30 mouse cellular contexts compared by ENCODE assay signal in the genomic region with DNA sequence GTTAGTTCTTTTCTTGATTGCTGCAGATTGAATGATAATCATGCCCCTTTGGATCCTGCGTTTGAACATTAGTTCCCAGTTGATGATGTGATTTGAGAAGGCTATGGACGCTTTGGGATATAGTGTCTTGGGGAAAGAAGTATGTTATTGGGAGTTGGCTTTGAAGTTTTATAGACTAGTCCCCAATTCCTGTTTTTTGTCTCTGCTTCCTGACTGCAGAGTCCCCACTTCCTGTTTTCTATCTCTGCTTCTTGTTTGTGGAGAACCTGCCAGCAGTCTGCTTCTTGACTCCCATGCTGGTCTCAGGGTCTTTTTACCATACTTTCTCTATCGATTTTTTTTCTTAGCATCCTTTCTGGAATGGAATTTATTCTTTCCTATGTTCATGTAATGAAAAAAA. TPM values are rescaled to one million over a fixed set of nuclear protein-coding genes. Genes with fewer than 3 reads are reported as not detected.
DNase-seq lines count a peak whose midpoint lies in the region; ATAC-seq and TF ChIP-seq lines count a peak whose summit lies in the region.
"Had no signal": no experiment of that assay in that cellular context is flagged by ENCODE, and none has a peak within 500 bp of the region (broad histone marks: within the 10 kb centered on the region; RNA-seq: fewer than 3 reads in every experiment).

No protein-coding gene starts in this region.

- TF ChIP-seq POLR2A in MEL (IDR thresholded peaks at IDR 0.05; ENCODE audit: control insufficient read depth in 1 of 2, insufficient read depth in 1 of 2, low read depth in 1 of 2, low read length in 2 of 2, poor library complexity in 1 of 2): no peak

- no peak for TF ChIP-seq EP300 in MEL (IDR thresholded peaks at IDR 0.05; ENCODE audit: low read depth in 1 of 2, low read length in 2 of 2)

- no peak for TF ChIP-seq CTCF in MEL (IDR thresholded peaks at IDR 0.05 in 2 of 3, conservative IDR thresholded peaks at IDR 0.05 in 1 of 3; ENCODE audit: control insufficient read depth in 1 of 3, insufficient read depth in 1 of 3, low read depth in 2 of 3, low read length in 3 of 3, poor library complexity in 1 of 3, severe bottlenecking in 1 of 3)

- no peaks in the 10 kb centered on the region for H3K9me3 ChIP-seq in MEL (replicated peaks; ENCODE audit: insufficient read depth, low read length)
- H3K9me3 ChIP-seq: embryonic facial prominence, embryonic 12.5 days; embryonic facial prominence, embryonic 15.5 days had no signal

- peak; percentile 100 for ATAC-seq in granulocyte monocyte progenitor cell, adult 5-6 weeks (replicated peaks; ENCODE audit: poor library complexity, severe bottlenecking)
- peak; percentile 96 for ATAC-seq in megakaryocyte progenitor cell, adult 5-6 weeks (replicated peaks; ENCODE audit: poor library complexity)
- ATAC-seq: forebrain, embryonic 14.5 days; forebrain, postnatal 0 days; hindbrain, postnatal 0 days; inflammation-experienced regulatory T-cells, adult 6 months; intestine, embryonic 16.5 days had no signal

- H3K4me1 ChIP-seq in MEL (ENCODE audit: control insufficient read depth in 1 of 2, insufficient read depth in 2 of 2, low read length in 2 of 2): no peaks in the 10 kb centered on the region
- H3K4me1 ChIP-seq: embryonic facial prominence, embryonic 12.5 days; embryonic facial prominence, embryonic 15.5 days had no signal

- no peaks in the 10 kb centered on the region for H3K36me3 ChIP-seq in MEL (ENCODE audit: control insufficient read depth in 1 of 2, insufficient read depth in 2 of 2, low read length in 2 of 2)
- no peaks in the 10 kb centered on the region for H3K36me3 ChIP-seq in splenic B cell, adult 2 months (ENCODE audit: control insufficient read depth, insufficient read depth, low read length, poor library complexity, severe bottlenecking)
- H3K36me3 ChIP-seq: embryonic facial prominence, embryonic 12.5 days; embryonic facial prominence, embryonic 15.5 days had no signal

- TF ChIP-seq RAD21 in MEL (IDR thresholded peaks at IDR 0.05; ENCODE audit: low read depth, low read length): no peak

- peaks cover 0 to 3% of the 10 kb centered on the region in 2 experiments; a peak in 1 of 4 replicates for H3K27me3 ChIP-seq in MEL (ENCODE audit: control insufficient read depth in 1 of 2, insufficient read depth in 2 of 2, low read length in 2 of 2)
- H3K27me3 ChIP-seq in splenic B cell, adult 2 months (ENCODE audit: control insufficient read depth, insufficient read depth, low read length, poor library complexity, severe bottlenecking): no peaks in the 10 kb centered on the region
- H3K27me3 ChIP-seq: embryonic facial prominence, embryonic 12.5 days; embryonic facial prominence, embryonic 15.5 days had no signal

- no peak overlapping the region for H3K4me3 ChIP-seq in MEL (ENCODE audit: control insufficient read depth in 1 of 2, insufficient read depth in 1 of 2, low read depth in 2 of 2, low read length in 2 of 2)
- H3K4me3 ChIP-seq: embryonic facial prominence, embryonic 12.5 days; embryonic facial prominence, embryonic 15.5 days; gastrocnemius, adult 2 months had no signal

- intact Hi-C loops in heart, postnatal 10 days (cut with DNase I): no loop called here

- H3K79me2 ChIP-seq in MEL (ENCODE audit: control insufficient read depth, insufficient read depth, low read length, poor library complexity): no peaks in the 10 kb centered on the region

- H3K27ac ChIP-seq in MEL (ENCODE audit: control insufficient read depth, low read depth, low read length): no peak overlapping the region
- H3K27ac ChIP-seq: embryonic facial prominence, embryonic 12.5 days; embryonic facial prominence, embryonic 15.5 days; gastrocnemius, adult 2 months; hindbrain, embryonic 14.5 days; hindbrain, postnatal 0 days had no signal

- peak; percentile 7 for DNase-seq in MEL (ENCODE audit: low read depth, low spot score)
- DNase-seq in splenic B cell, adult 2 months (ENCODE audit: low read depth, low spot score): peak; percentile 35
- no peak for DNase-seq in embryo, embryonic 9.5 days (ENCODE audit: extremely low spot score)
- DNase-seq in heart, postnatal 10 days: no peak
- DNase-seq in cerebellum, adult 9-10 months: no peak
- DNase-seq: adrenal gland, adult 2 months; adrenal gland, postnatal 14 days; cerebellum, adult 11 months; cerebellum, adult 2 months; cerebellum, postnatal 10 days; cerebellum, postnatal 36 days; forebrain, postnatal 0 days; gastrocnemius, adult 2 months; gastrocnemius, postnatal 14 days; heart, adult 18-20 months; heart, postnatal 36 days had no signal

- no peak overlapping the region for H3K9ac ChIP-seq in MEL (ENCODE audit: control insufficient read depth, low read depth, low read length, poor library complexity, severe bottlenecking)
- H3K9ac ChIP-seq: embryonic facial prominence, embryonic 12.5 days; embryonic facial prominence, embryonic 15.5 days; forebrain, postnatal 0 days; hindbrain, embryonic 14.5 days had no signal

TF ChIP-seq in MEL, 35 proteins besides CTCF, POLR2A, EP300 and RAD21:
- TF ChIP-seq UBTF (IDR thresholded peaks at IDR 0.05; ENCODE audit: borderline replicate concordance, insufficient read depth, low read depth, low read length) (no peak), USF1 (IDR thresholded peaks at IDR 0.05; ENCODE audit: low read depth, low read length) (no peak), BHLHE40 (IDR thresholded peaks at IDR 0.05; ENCODE audit: borderline replicate concordance, low read depth, low read length) (no peak), POLR2AphosphoS2 (IDR thresholded peaks at IDR 0.05; ENCODE audit: low read length) (no peak), USF2 (IDR thresholded peaks at IDR 0.05; ENCODE audit: borderline replicate concordance in 1 of 2, insufficient read depth in 1 of 2, low read depth in 1 of 2, low read length in 2 of 2) (no peak), RCOR1 (IDR thresholded peaks at IDR 0.05; ENCODE audit: low read depth, low read length) (no peak), TAL1 (IDR thresholded peaks at IDR 0.05; ENCODE audit: low read length) (no peak), MYC (IDR thresholded peaks at IDR 0.05; ENCODE audit: low read depth, low read length) (no peak), POLR2AphosphoS5 (IDR thresholded peaks at IDR 0.05; ENCODE audit: borderline replicate concordance, low read depth, low read length) (no peak), ZNF384 (IDR thresholded peaks at IDR 0.05; ENCODE audit: low read depth, low read length) (no peak), TCF12 (IDR thresholded peaks at IDR 0.05; ENCODE audit: low read depth, low read length) (no peak), MYB (IDR thresholded peaks at IDR 0.05; ENCODE audit: low read depth, low read length) (no peak), MAX (IDR thresholded peaks at IDR 0.05; ENCODE audit: low read length) (no peak), CHD1 (IDR thresholded peaks at IDR 0.05; ENCODE audit: low read depth, low read length) (no peak), ETS1 (IDR thresholded peaks at IDR 0.05; ENCODE audit: low read depth, low read length) (no peak)

RNA-seq across cellular contexts. Expression of a gene that starts 22.2 kb away (rescaled TPM):
- not detected in 2 replicates for total RNA-seq in MEL (2012; rRNA removed)
- polyA plus RNA-seq in MEL (2012; ENCODE audit: insufficient read depth in 1 of 2, insufficient read length in 2 of 2, low read depth in 1 of 2, low replicate concordance in 2 of 2, missing spikeins in 1 of 2): not detected
- not detected in 2 replicates for total RNA-seq in granulocyte monocyte progenitor cell, adult 5-6 weeks (2014; fragmentation: Nextera tagmentation)
- not detected in 2 replicates for total RNA-seq in granulocyte monocyte progenitor cell, adult 5-6 weeks (2017)
- not detected in 2 replicates for total RNA-seq in megakaryocyte progenitor cell, adult 5-6 weeks (2015)
- total RNA-seq in megakaryocyte progenitor cell, adult 5-6 weeks (2017): not detected in 2 replicates
- not detected for total RNA-seq in heart, postnatal 10 days (2021)
- total RNA-seq: adrenal gland, adult 2 months; adrenal gland, postnatal 14 days; ES-E14; gastrocnemius, adult 2 months; gastrocnemius, postnatal 14 days; gastrocnemius, postnatal 4 days; heart, adult 18-20 months; heart, postnatal 36 days had no signal
- polyA plus RNA-seq: adrenal gland, adult 2 months; heart, embryonic 11.5 days; heart, embryonic 14.5 days; heart, postnatal 0 days; inflammation-experienced regulatory T-cells, adult 6 months; intestine, embryonic 16.5 days had no signal

Comparison
In these comparisons a context has a peak if more than half of its experiments do, and no peak if none do; other contexts are left out.
1. DNase-seq: peak in MEL (single experiment) and splenic B cell, adult 2 months (single experiment); none in embryo, embryonic 9.5 days (single experiment), heart, postnatal 10 days (0 of 2) and cerebellum, adult 9-10 months (single experiment).